Mouse (Mus musculus): ENCODE results near the gene 4930519G04Rik. TPM values are rescaled to one million over a fixed set of nuclear protein-coding genes. Genes with fewer than 3 reads are reported as not detected.

The 4930519G04Rik gene
- polyA plus RNA-seq, 1 experiment, result not detected

DNA sequence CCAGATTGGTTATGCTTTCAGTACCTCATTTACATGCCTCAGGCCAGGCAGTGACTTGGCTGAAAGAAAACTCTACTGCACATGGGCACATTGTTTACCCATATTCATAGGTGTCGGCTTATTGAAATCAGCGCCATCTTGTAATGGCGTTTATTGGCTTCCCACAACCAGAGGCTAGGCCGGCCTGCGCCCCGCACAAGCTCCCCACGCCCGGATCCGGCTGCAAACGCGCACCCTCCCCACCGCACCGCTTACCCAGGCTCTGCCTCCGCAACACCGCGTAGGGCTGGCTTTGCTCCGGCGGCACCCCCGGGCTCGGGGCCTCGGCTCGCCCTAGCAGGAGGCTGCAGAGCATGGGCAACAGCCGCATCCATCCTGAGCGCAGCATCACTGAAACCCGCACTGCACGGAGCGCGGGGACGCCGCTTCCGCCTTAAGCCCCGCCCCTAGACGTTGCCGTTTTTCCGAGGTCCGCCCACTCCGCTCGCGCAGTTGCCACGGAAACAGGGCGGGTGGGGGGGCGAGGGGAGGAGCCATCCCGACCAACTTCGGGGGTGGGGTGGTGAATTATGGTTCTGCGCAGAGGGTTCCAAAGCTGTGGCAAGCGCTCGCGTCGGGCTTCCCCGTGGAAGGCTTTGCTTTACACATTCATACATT is 39.8 kb upstream of the 4930519G04Rik start:
- H3K79me2 ChIP-seq (ENCODE audit: control insufficient read depth, insufficient read depth), result peaks cover 20% of the 10 kb centered on the region
- H3K79me3 ChIP-seq (ENCODE audit: low read depth), result peaks cover 3% of the 10 kb centered on the region
- peak overlapping the region; percentile 60 for H3ac ChIP-seq (ENCODE audit: control insufficient read depth, insufficient read length, low read depth)
- H3K27me3 ChIP-seq (ENCODE audit: control insufficient read depth, insufficient read depth, insufficient read length), result no peaks in the 10 kb centered on the region
- H3K36me3 ChIP-seq (ENCODE audit: control insufficient read depth, insufficient read depth), result no peaks in the 10 kb centered on the region
- TF ChIP-seq CTCF (IDR thresholded peaks at IDR 0.05; ENCODE audit: control insufficient read depth, insufficient read depth, insufficient read length) (no peak), FOSL1 (IDR thresholded peaks at IDR 0.05; ENCODE audit: insufficient read depth, low read length, poor library complexity, severe bottlenecking) (no peak), MYOG (IDR thresholded peaks at IDR 0.05; ENCODE audit: control insufficient read depth, extremely low read depth, insufficient read length) (no peak), MYOD1 (IDR thresholded peaks at IDR 0.05; ENCODE audit: control insufficient read depth, insufficient read length, low read depth) (no peak), USF1 (IDR thresholded peaks at IDR 0.05; ENCODE audit: low read depth) (no peak), CEBPB (IDR thresholded peaks at IDR 0.05; ENCODE audit: low read depth) (no peak), MAX (IDR thresholded peaks at IDR 0.05) (no peak)
- peak overlapping the region; percentile 40 for H3K4me3 ChIP-seq (ENCODE audit: insufficient read depth, poor library complexity, severe bottlenecking)

DNA sequence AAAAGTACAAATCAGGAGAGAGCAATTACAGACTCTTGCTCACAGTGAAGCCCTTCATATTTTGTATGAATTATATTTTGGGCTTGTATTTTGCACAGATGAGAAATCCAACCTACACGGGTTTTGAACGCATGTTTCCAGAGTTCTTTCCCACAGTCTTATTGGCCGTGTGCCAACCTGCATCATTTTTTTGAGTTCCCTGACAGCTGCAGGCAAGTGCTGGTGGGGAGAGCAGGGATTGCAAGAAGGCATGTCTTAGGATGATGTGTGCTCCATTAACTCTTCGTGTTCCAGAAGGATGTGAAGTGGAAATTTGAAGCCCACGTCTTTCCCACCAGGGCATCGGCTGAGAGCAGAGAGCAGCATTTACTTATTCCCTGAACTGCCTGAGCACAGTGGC is 36.9 kb upstream of the 4930519G04Rik start:
- no peak overlapping the region for H3K4me3 ChIP-seq (ENCODE audit: insufficient read depth, poor library complexity, severe bottlenecking)
- H3K79me3 ChIP-seq (ENCODE audit: low read depth), result peaks cover 3% of the 10 kb centered on the region
- TF ChIP-seq CTCF (IDR thresholded peaks at IDR 0.05; ENCODE audit: control insufficient read depth, insufficient read depth, insufficient read length) (no peak), USF1 (IDR thresholded peaks at IDR 0.05; ENCODE audit: low read depth) (no peak), MYOG (IDR thresholded peaks at IDR 0.05; ENCODE audit: control insufficient read depth, extremely low read depth, insufficient read length) (no peak)
- no peak overlapping the region for H3ac ChIP-seq (ENCODE audit: control insufficient read depth, insufficient read length, low read depth)
- H3K27me3 ChIP-seq (ENCODE audit: control insufficient read depth, insufficient read depth, insufficient read length), result no peaks in the 10 kb centered on the region
- peaks cover 19% of the 10 kb centered on the region for H3K79me2 ChIP-seq (ENCODE audit: control insufficient read depth, insufficient read depth)
- no peaks in the 10 kb centered on the region for H3K36me3 ChIP-seq (ENCODE audit: control insufficient read depth, insufficient read depth)

- H3K4me3 ChIP-seq (ENCODE audit: insufficient read depth, poor library complexity, severe bottlenecking), result no peak overlapping the region
- no peaks in the 10 kb centered on the region for H3K79me3 ChIP-seq (ENCODE audit: low read depth)
- H3K27me3 ChIP-seq (ENCODE audit: control insufficient read depth, insufficient read depth, insufficient read length), result no peaks in the 10 kb centered on the region
- H3K36me3 ChIP-seq (ENCODE audit: control insufficient read depth, insufficient read depth), result no peaks in the 10 kb centered on the region
- H3ac ChIP-seq (ENCODE audit: control insufficient read depth, insufficient read length, low read depth), result no peak overlapping the region
- TF ChIP-seq MYOG (IDR thresholded peaks at IDR 0.05; ENCODE audit: control insufficient read depth, extremely low read depth, insufficient read length) (no peak), USF1 (IDR thresholded peaks at IDR 0.05; ENCODE audit: low read depth) (no peak), CTCF (IDR thresholded peaks at IDR 0.05; ENCODE audit: control insufficient read depth, insufficient read depth, insufficient read length) (no peak), FOSL1 (IDR thresholded peaks at IDR 0.05; ENCODE audit: insufficient read depth, low read length, poor library complexity, severe bottlenecking) (no peak), CEBPB (IDR thresholded peaks at IDR 0.05; ENCODE audit: low read depth) (no peak), MYOD1 (IDR thresholded peaks at IDR 0.05; ENCODE audit: control insufficient read depth, insufficient read length, low read depth) (no peak), MAX (IDR thresholded peaks at IDR 0.05) (no peak)
- H3K79me2 ChIP-seq (ENCODE audit: control insufficient read depth, insufficient read depth), result peaks cover 4% of the 10 kb centered on the region
Observed at GRCm38 (mm10) chr5:114818124-114818523, 35.3 kb upstream of the 4930519G04Rik start.

DNA sequence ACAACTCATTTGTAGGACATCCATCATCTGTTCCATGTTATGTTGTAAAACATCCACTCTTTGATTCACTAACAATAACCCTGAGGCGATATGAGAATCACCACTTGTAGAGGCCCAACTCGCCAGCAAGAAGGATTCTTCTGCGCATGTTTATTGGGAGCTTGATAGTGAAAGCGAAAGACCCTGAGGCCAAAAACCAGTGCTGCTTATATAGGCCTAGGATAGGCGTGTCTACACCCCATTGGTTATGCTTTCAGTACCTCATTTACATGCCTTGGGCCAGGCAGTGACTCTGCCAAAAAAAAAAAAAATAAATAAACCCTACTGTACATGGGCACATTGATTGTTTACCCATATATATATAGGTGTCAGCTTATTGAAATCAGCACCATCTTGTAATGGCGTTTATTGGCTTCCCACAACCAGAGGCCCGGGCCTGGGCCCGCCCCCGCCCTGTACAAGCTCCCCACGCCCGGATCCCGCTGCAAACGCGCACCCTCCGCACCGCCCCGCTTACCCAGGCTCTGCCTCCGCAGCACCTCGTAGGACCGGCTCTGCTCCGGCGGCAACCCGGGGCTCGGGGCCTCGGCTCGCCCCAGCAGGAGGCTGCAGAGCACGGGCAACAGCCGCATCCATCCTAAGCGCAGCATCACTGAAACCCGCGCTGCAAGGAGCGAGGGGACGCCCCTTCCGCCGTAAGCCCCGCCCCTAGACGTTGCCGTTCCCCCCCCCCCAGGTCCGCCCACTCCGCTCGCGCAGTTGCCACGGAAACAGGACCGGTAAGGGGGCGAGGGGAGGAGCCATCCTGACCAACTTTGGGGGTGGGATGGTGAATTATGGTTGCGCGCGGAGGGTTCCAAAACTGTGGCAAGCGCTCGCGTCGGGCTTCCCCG is 30.4 kb upstream of the 4930519G04Rik start, which contains the start of gene 1500011B03Rik:
Gene 1500011B03Rik, minus strand, starts transcription at position 673 of the 893 bp plus-strand sequence.
- no peak for TF ChIP-seq CEBPB (IDR thresholded peaks at IDR 0.05; ENCODE audit: low read depth)
- no peak for TF ChIP-seq MYOG (IDR thresholded peaks at IDR 0.05; ENCODE audit: control insufficient read depth, extremely low read depth, insufficient read length)
- no peak for TF ChIP-seq MAX (IDR thresholded peaks at IDR 0.05)
- TF ChIP-seq USF1 (IDR thresholded peaks at IDR 0.05; ENCODE audit: low read depth), result no peak
- no peak for TF ChIP-seq MYOD1 (IDR thresholded peaks at IDR 0.05; ENCODE audit: control insufficient read depth, insufficient read length, low read depth)
- no peak for TF ChIP-seq FOSL1 (IDR thresholded peaks at IDR 0.05; ENCODE audit: insufficient read depth, low read length, poor library complexity, severe bottlenecking)
- no peak for TF ChIP-seq CTCF (IDR thresholded peaks at IDR 0.05; ENCODE audit: control insufficient read depth, insufficient read depth, insufficient read length)
- no peaks in the 10 kb centered on the region for H3K79me2 ChIP-seq (ENCODE audit: control insufficient read depth, insufficient read depth)
- no peaks in the 10 kb centered on the region for H3K36me3 ChIP-seq (ENCODE audit: control insufficient read depth, insufficient read depth)
- H3K79me3 ChIP-seq (ENCODE audit: low read depth), result no peaks in the 10 kb centered on the region
- H3ac ChIP-seq (ENCODE audit: control insufficient read depth, insufficient read length, low read depth), result no peak within 1 kb of the TSS
- H3K27me3 ChIP-seq (ENCODE audit: control insufficient read depth, insufficient read depth, insufficient read length), result no peaks in the 10 kb centered on the region
- peak within 1 kb of the TSS; percentile 14 for H3K4me3 ChIP-seq (ENCODE audit: insufficient read depth, poor library complexity, severe bottlenecking)

DNA sequence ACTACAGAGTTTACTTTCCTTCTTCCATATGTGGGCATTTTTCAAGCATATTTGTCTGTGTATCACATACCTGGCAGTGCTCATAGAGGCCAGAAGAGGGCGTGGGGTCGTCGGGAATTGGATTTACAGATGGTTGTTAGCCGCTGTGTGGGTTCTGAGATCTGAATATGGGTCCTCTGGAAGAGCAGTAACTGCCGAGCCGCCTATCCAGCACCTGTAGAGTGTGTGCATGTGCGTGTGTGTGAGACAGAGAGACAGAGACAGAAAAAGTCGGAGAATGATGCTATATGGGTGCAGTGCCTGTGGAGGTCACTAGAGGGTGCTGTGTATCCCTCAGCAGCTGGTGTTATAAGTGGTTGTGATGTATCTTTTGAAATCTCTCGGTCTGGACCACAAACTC is 29.3 kb upstream of the 4930519G04Rik start:
- H3K4me3 ChIP-seq (ENCODE audit: insufficient read depth, poor library complexity, severe bottlenecking), result no peak overlapping the region

More for the DNA sequence above, 29.3 kb upstream of the 4930519G04Rik start:
- H3K27me3 ChIP-seq (ENCODE audit: control insufficient read depth, insufficient read depth, insufficient read length), result no peaks in the 10 kb centered on the region
- no peaks in the 10 kb centered on the region for H3K79me2 ChIP-seq (ENCODE audit: control insufficient read depth, insufficient read depth)
- H3ac ChIP-seq (ENCODE audit: control insufficient read depth, insufficient read length, low read depth), result no peak overlapping the region
- H3K79me3 ChIP-seq (ENCODE audit: low read depth), result no peaks in the 10 kb centered on the region
- no peaks in the 10 kb centered on the region for H3K36me3 ChIP-seq (ENCODE audit: control insufficient read depth, insufficient read depth)
- TF ChIP-seq CTCF (IDR thresholded peaks at IDR 0.05; ENCODE audit: control insufficient read depth, insufficient read depth, insufficient read length), result peak; percentile 50
- no peak for TF ChIP-seq MYOD1 (IDR thresholded peaks at IDR 0.05; ENCODE audit: control insufficient read depth, insufficient read length, low read depth)
